Comparison of ENCODE assay signal across 8 mouse cellular contexts in genomic region chr11:87968356-87969122, GRCm38 (mm10). TPM values are rescaled to one million over a fixed set of nuclear protein-coding genes. Genes with fewer than 3 reads are reported as not detected.
A peak's percentile ranks its signal among the peaks of the same experiment; 100 is the strongest.
DNase-seq lines count a peak whose midpoint lies in the region; ATAC-seq and TF ChIP-seq lines count a peak whose summit lies in the region.

No protein-coding gene starts in this region.

- no peaks in the 10 kb centered on the region for H3K9me3 ChIP-seq in hindbrain, embryonic 15.5 days

- no peak overlapping the region for H3K27ac ChIP-seq in heart, adult 2 months
- H3K27ac ChIP-seq in hindbrain, embryonic 15.5 days (replicated peaks) = no peak overlapping the region

- H3K9ac ChIP-seq in heart, adult 2 months (ENCODE audit: low read depth, low read length) = no peak overlapping the region; the same call in 1 of the 2 replicates
- H3K9ac ChIP-seq in hindbrain, embryonic 15.5 days = no peak overlapping the region

- no peak for ATAC-seq in hindbrain, embryonic 15.5 days (ENCODE audit: low FRiP score, low read depth)
- ATAC-seq in megakaryocyte, adult 5-6 weeks (ENCODE audit: poor library complexity, severe bottlenecking) = peak; percentile 34; the same call in 1 of the 2 replicates

- peak; percentile 25; the same call in 1 of the 2 replicates for TF ChIP-seq CTCF in heart, adult 2 months (IDR thresholded peaks at IDR 0.05)

- H3K4me2 ChIP-seq in hindbrain, embryonic 15.5 days = peak overlapping the region; percentile 54; the same call in 1 of the 2 replicates

- 16% methylated on average over 19 of the region's 20 CpGs for WGBS in heart, adult 2 months
- 21% methylated on average over 17 of the region's 20 CpGs for WGBS in hindbrain, embryonic 15.5 days

- TF ChIP-seq POLR2A in heart, adult 2 months (IDR thresholded peaks at IDR 0.05; ENCODE audit: insufficient read depth, low read depth, low read length) = no peak

- DNase-seq in heart, adult 2 months = no peak
- no peak for DNase-seq in heart, postnatal 36 days
- peak; percentile 75 for DNase-seq in CD4-positive helper T cell, adult 2 months (ENCODE audit: low read depth, low spot score)
- no peak for DNase-seq in adrenal gland, adult 8-10 months
- no peak for DNase-seq in layer of hippocampus, adult 18-20 months (ENCODE audit: low spot score in 2 of 2)
- no peak for DNase-seq in right cerebral cortex, postnatal 36 days (ENCODE audit: low spot score in 2 of 2)

- no peaks in the 10 kb centered on the region for H3K36me3 ChIP-seq in heart, adult 2 months (ENCODE audit: control insufficient read depth, insufficient read depth, low read length)
- no peaks in the 10 kb centered on the region for H3K36me3 ChIP-seq in hindbrain, embryonic 15.5 days

- peaks cover 2% of the 10 kb centered on the region for H3K4me1 ChIP-seq in heart, adult 2 months (ENCODE audit: control insufficient read depth, insufficient read depth, low read length)
- H3K4me1 ChIP-seq in hindbrain, embryonic 15.5 days (replicated peaks) = peaks cover 8% of the 10 kb centered on the region

- H3K27me3 ChIP-seq in heart, adult 2 months (ENCODE audit: control insufficient read depth, insufficient read depth, low read length) = no peaks in the 10 kb centered on the region
- no peaks in the 10 kb centered on the region for H3K27me3 ChIP-seq in hindbrain, embryonic 15.5 days

- no peak overlapping the region for H3K4me3 ChIP-seq in heart, adult 2 months
- H3K4me3 ChIP-seq in hindbrain, embryonic 15.5 days = no peak overlapping the region

- intact Hi-C loops in heart, adult 2 months (cut with DNase I) = no loop called here
- intact Hi-C loops in heart, postnatal 36 days (cut with DNase I) = loop anchor here (5.0 kb wide), 1 partner anchor 854 kb away; no protein-coding TSS in a partner anchor

- no peak for TF ChIP-seq EP300 in heart, adult 2 months (IDR thresholded peaks at IDR 0.05; ENCODE audit: insufficient read depth, low read depth, low read length)

- no peaks in the 10 kb centered on the region for H3K79me2 ChIP-seq in heart, adult 2 months (replicated peaks; ENCODE audit: control insufficient read depth, insufficient read depth, low read length)

RNA-seq across cellular contexts. Expression of gene Dynll2, which starts 18.8 kb away (rescaled TPM):
- 100 to 1,000 TPM; 361 to 396 TPM for total RNA-seq in heart, adult 2 months (2021)
- polyA plus RNA-seq in heart, adult 2 months (2012; rRNA removed) = 225 and 357 TPM in 2 replicates
- 100 to 1,000 TPM; 340 to 392 TPM for total RNA-seq in heart, postnatal 36 days (2021)
- 66.8 TPM in 2 replicates for polyA plus RNA-seq in hindbrain, embryonic 15.5 days (2015; fragmentation: Nextera tagmentation; extraction: Ambion mirVana)
- total RNA-seq in megakaryocyte, adult 5-6 weeks (2015) = 6.8 and 8.1 TPM in 2 replicates
- 4.4 and 8.8 TPM in 2 replicates for total RNA-seq in megakaryocyte, adult 5-6 weeks (2017)
- 100 to 1,000 TPM; 271 to 301 (median 294) TPM for total RNA-seq in adrenal gland, adult 8-10 months (2022)
- total RNA-seq in layer of hippocampus, adult 18-20 months (2021) = 100 to 1,000 TPM; 484 to 500 TPM

RNA-seq across cellular contexts. Expression of gene Olfr464, which starts 47.8 kb away (rescaled TPM):
- total RNA-seq in heart, adult 2 months (2021) = not detected
- not detected in 2 replicates for polyA plus RNA-seq in heart, adult 2 months (2012; rRNA removed)
- total RNA-seq in heart, postnatal 36 days (2021) = not detected
- polyA plus RNA-seq in hindbrain, embryonic 15.5 days (2015; fragmentation: Nextera tagmentation; extraction: Ambion mirVana) = 0.13 and 0.14 TPM in 2 replicates
- total RNA-seq in megakaryocyte, adult 5-6 weeks (2015) = not detected in 2 replicates
- not detected in 2 replicates for total RNA-seq in megakaryocyte, adult 5-6 weeks (2017)
- total RNA-seq in adrenal gland, adult 8-10 months (2022) = not detected
- not detected for total RNA-seq in layer of hippocampus, adult 18-20 months (2021)

Comparison
In these comparisons a context has a peak if more than half of its experiments do, and no peak if none do; other contexts are left out.
1. RNA of gene Dynll2, which starts 18.8 kb away (total RNA-seq): 484 to 500 TPM in layer of hippocampus, adult 18-20 months, 361 to 396 TPM in heart, adult 2 months, 340 to 392 TPM in heart, postnatal 36 days and 271 to 301 TPM in adrenal gland, adult 8-10 months; 4.4 to 8.8 TPM in megakaryocyte, adult 5-6 weeks; every median in the first group is over 10 times any median in the second.